Mouse (Mus musculus) kidney, adult 2 months (tissue): ENCODE data around the gene Akip1. TPM values are rescaled to one million over a fixed set of nuclear protein-coding genes. Genes with fewer than 3 reads are reported as not detected.

Source experiments
- DNase-seq: peaks from one replicate; pipeline ENCODE4 v3.0.0; 2021
- H3K27ac ChIP-seq: fragments of 200-500 bp; 2 replicates; pipeline ENCODE4 v1.5.1; 2012; ENCODE audit warnings: low read depth, low read length, control low read depth, inconsistent platforms; ENCODE audit not compliant: insufficient read depth
- H3K27me3 ChIP-seq: fragments of 200-500 bp; replicated peaks from 2 replicates; pipeline ENCODE4 v1.6.1; 2012; ENCODE audit warnings: mild to moderate bottlenecking, moderate library complexity, low read length, inconsistent platforms; ENCODE audit not compliant: control insufficient read depth, insufficient read depth
- H3K36me3 ChIP-seq: fragments of 200-500 bp; 2 replicates; pipeline ENCODE4 v1.6.1; 2012; ENCODE audit warnings: mild to moderate bottlenecking, moderate library complexity, low read length, inconsistent platforms; ENCODE audit not compliant: control insufficient read depth, insufficient read depth
- H3K4me1 ChIP-seq: fragments of 200-500 bp; 2 replicates; pipeline ENCODE4 v1.6.1; 2011; ENCODE audit warnings: low read length; ENCODE audit not compliant: control insufficient read depth, insufficient read depth
- H3K4me3 ChIP-seq: fragments of 200-500 bp; 2 replicates; pipeline ENCODE4 v1.5.1; 2011; ENCODE audit warnings: mild to moderate bottlenecking, low read depth, low read length, control low read depth; ENCODE audit not compliant: insufficient read depth
- CTCF ChIP-seq: fragments of 200-500 bp; conservative IDR thresholded peaks from 2 replicates; pipeline ENCODE4 v1.5.1; 2011; ENCODE audit warnings: low read depth, mild to moderate bottlenecking, control low read depth, low read length, moderate library complexity, mixed read lengths; ENCODE audit not compliant: insufficient read depth, insufficient read length
- POLR2A ChIP-seq: fragments of 200-500 bp; IDR thresholded peaks from one replicate; pipeline ENCODE4 v1.6.1; 2011; ENCODE audit warnings: low read depth, low read length, control low read depth
- WGBS: fragments of 180-500 bp; shearing (Covaris S2); methylation state at CpG from one replicate; pipeline ENCODE4 v1.1.7; 2018; 5-methylcytosine and 5-hydroxymethylcytosine counted together
- polyA plus RNA-seq: library from polyadenylated mRNA; depleted of rRNA; stranded (reverse); fragments of >200 nt; gene quantifications from 2 replicates; pipeline ENCODE4 v1.2.3, GENCODE M21; 2012

Akip1 gene
- polyA plus RNA-seq, 1 experiment: 29.8 TPM

DNA sequence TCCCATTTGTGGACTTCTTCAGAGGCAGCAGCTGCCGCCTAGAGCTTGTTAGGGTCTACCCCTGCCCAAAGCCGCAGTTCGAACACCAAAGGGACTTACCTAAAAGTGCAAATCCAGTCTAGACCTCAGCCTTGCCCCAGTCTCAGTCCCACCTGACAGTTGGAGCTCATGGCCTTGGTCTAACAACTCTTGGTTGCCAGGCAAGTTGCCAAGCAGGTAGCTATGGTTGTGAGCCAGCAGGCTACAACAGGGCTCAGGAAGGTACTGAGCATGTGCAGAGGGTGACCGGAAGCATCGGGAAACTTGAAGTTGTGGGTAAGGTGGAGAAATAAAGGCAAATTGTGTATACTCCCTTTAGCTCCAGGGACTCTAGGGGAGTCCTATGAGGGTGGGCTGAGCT, 20.2 kb downstream of the Akip1 start, which contains the start of gene BC051019:
TSS of gene BC051019 (minus strand) at position 154 of the 400 bp plus-strand sequence.
- no peak within 1 kb of the TSS for H3K27ac ChIP-seq
- no peak within 1 kb of the TSS for H3K4me3 ChIP-seq
- H3K4me1 ChIP-seq: no peaks in the 10 kb centered on the region
- no peaks in the 10 kb centered on the region for H3K36me3 ChIP-seq
- WGBS: 85% methylated on average over 5 of the region's 5 CpGs
- DNase-seq: no peak
- no peaks in the 10 kb centered on the region for H3K27me3 ChIP-seq
- no peak for TF ChIP-seq CTCF
- no peak for TF ChIP-seq POLR2A

DNA sequence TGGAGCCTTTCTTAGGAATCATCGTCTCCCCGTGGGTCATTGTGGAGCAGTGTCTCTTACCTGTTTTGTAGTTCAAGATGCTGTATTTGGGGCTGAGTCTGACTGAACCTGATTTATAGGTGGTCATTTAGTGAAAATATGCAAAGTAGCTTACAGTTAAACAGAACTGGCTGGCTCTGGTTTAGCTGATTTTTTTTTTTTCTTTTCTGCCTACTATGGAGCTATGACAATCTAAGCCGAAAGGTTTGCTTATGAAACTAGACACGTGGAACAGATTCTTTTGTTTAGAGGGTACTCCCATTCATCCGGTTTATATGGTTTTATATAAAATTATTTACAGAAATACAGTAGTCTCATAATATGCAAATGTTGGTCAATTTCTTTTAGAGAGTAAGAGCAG, 28.1 kb downstream of the Akip1 start, which contains the start of gene Ascl3:
TSS of gene Ascl3 (minus strand) at position 101 of the 400 bp plus-strand sequence.
- Histone ChIP-seq H3K27ac (peak within 1 kb of the TSS; percentile 21; the same call in 1 of the 2 replicates), H3K4me3 (no peak within 1 kb of the TSS), H3K27me3 (no peaks in the 10 kb centered on the region), H3K4me1 (no peaks in the 10 kb centered on the region), H3K36me3 (peaks cover 3% of the 10 kb centered on the region; the same call in 1 of the 2 replicates)
- TF ChIP-seq POLR2A: no peak
- no peak for TF ChIP-seq CTCF
- DNase-seq: no peak
- 84% methylated on average over 5 of the region's 5 CpGs for WGBS

DNA sequence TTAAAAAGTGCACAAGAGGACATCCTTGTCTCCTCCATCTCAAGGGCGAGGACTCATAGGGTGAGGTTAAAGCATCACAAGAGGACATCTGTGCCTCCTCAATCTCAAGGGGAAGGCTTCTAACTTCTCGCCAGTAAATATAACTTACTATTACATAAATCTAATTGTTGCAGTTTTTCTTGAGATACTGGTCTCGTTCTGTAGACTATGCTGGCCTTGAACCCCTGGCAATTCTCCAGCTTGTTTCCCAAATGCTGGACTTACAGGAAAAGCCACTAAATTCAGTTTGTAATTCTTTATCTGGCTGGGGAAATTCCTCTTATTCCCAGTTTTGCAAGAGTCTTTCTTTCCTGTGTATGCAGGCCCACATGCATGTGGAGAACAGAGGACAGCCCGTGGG, 31.3 kb downstream of the Akip1 start:
- WGBS: 74% methylated on average over 4 of the region's 4 CpGs
- H3K4me3 ChIP-seq: no peak overlapping the region
- peaks cover 9% of the 10 kb centered on the region for H3K36me3 ChIP-seq
- TF ChIP-seq CTCF: no peak
- H3K4me1 ChIP-seq: no peaks in the 10 kb centered on the region
- H3K27me3 ChIP-seq: no peaks in the 10 kb centered on the region
- DNase-seq: peak; percentile 72
- H3K27ac ChIP-seq: peak overlapping the region; percentile 41; the same call in 1 of the 2 replicates

DNA sequence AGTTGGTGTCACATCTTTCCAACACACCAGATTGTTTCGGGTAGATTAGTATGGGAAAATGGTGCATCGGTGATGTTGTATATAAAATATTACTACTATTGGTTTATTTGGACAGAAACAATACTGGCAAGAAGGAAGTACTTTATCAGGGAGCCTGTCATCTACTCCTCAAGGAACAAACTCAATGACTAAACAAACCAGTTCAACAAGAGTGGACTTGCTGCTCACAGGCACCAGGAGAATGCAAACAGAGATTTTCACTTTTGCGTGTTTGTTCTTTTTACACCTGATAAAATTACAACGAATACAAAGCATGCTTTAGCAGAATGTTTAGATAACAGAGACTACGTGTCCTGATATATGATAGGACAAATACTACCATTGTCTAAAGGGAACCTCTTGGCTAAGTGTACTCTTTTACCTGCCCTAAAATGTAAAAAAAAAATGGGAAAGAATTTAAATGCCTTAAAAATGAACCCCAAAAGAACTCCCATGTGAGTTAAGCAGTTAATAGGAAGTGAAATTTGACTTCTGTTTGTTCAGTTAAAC, 36.4 kb downstream of the Akip1 start:
- no peak overlapping the region for H3K4me3 ChIP-seq
- no peaks in the 10 kb centered on the region for H3K27me3 ChIP-seq
- TF ChIP-seq POLR2A (no peak), CTCF (no peak)
- DNase-seq: no peak
- H3K4me1 ChIP-seq: no peaks in the 10 kb centered on the region
- WGBS: 61% methylated on average over 5 of the region's 5 CpGs
- peaks cover 12% of the 10 kb centered on the region for H3K36me3 ChIP-seq
- H3K27ac ChIP-seq: no peak overlapping the region

DNA sequence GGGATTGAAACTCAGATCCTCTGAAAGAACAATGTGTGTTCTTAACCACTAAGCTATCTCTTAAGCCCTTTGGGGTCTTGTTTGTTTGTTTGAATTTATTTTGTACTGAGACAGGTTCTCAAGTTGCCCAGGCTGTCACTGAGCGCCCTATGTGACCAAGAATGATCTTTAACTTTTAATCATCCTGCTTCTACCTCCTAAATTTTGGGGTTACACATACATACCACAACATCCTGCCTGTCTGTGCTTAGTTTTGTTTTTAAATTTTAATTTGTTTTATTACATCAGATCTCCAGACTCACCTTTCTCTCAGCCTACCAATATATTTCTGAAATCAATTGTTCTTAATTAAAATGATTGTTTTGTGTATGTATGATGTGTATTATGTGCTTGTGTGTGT, 37.6 kb downstream of the Akip1 start:
- TF ChIP-seq POLR2A (no peak), CTCF (no peak)
- no peaks in the 10 kb centered on the region for H3K4me1 ChIP-seq
- no peaks in the 10 kb centered on the region for H3K27me3 ChIP-seq
- H3K27ac ChIP-seq: no peak overlapping the region
- H3K4me3 ChIP-seq: no peak overlapping the region
- no peak for DNase-seq
- 97% methylated on average over 1 of the region's 1 CpGs for WGBS
- H3K36me3 ChIP-seq: peaks cover 12% of the 10 kb centered on the region

DNA sequence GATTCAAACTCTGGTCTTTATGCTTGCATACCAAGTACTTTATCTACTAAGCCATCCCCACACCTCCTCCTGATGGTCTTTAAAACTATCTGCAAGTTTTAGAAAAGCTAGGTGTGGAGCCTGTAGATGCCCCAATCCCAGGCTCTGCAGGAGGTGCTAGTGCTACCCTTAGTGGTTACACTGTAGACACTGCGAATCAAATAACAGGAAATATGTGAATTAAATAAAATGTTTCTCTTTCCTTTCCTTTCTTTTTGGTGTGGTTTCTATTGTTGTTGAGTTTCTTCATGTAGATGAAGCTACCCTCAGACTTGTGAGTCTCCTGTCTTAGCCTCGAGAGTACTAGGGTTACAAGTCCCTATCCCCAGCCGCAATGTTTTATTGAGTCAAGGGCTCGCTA, 38.2 kb downstream of the Akip1 start:
- 79% methylated on average over 4 of the region's 4 CpGs for WGBS
- H3K27ac ChIP-seq: no peak overlapping the region
- peaks cover 9% of the 10 kb centered on the region for H3K36me3 ChIP-seq

DNA sequence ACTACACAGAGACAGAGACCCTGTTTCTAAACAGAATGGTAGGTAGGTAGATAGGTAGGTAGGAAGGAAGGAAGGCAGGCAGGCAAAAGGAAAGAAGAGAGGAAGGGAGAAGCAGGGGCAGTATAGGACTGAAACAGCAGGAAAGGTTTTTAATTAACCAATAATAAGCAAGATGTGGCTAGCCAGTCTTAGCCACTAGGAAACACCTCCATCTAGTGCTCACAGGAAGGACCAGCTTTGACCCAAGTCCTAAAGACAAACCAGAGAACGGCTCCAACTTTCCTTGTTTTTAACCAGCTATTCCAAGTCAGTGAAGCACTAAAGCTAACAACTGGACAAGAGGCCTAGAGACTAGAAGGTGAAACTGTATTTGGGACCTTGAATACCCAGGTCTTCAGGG, 44.3 kb downstream of the Akip1 start:
- peaks cover 5% of the 10 kb centered on the region for H3K4me1 ChIP-seq
- peak; percentile 46 for DNase-seq
- WGBS: 18% methylated on average over 1 of the region's 1 CpGs
- no peak overlapping the region for H3K27ac ChIP-seq
- no peaks in the 10 kb centered on the region for H3K27me3 ChIP-seq
- no peak overlapping the region for H3K4me3 ChIP-seq
- TF ChIP-seq CTCF (peak; percentile 35; the same call in 1 of the 2 replicates), POLR2A (no peak)
- H3K36me3 ChIP-seq: peaks cover 4% of the 10 kb centered on the region

More for the DNA sequence above, 38.2 kb downstream of the Akip1 start:
- TF ChIP-seq CTCF (no peak), POLR2A (no peak)
- DNase-seq: no peak
- Histone ChIP-seq H3K4me1 (no peaks in the 10 kb centered on the region), H3K27me3 (no peaks in the 10 kb centered on the region), H3K4me3 (no peak overlapping the region)

DNA sequence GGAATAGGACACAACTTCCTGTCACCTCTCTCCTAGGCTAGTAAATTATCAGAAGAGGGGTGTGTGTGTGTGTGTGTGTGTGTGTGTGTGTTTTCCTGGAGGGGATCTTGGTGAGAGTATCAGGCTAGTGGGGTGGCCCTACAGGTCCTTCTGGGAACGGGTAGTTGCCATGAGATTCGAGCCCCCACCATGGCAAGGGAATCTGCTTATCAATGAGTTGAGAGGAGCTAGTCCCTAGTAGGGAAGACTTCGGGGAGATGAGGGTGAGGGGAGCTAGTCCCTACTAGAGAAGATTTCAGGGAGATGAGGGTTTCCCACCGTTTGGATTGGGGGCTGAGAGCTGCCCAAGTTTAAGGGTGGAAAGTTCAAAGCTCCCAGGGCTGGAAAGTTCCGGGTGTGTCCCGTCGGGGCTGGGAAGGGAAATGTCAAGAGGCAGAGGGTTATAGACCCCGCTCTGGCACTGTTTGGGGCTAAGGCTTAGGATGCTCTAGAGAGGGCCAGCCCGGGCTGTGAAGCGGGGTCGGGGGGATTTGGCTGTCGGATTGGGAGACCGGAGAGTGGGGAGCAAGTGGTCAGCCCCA, 48.0 kb downstream of the Akip1 start:
- TF ChIP-seq CTCF (no peak), POLR2A (no peak)
- peak; percentile 43 for DNase-seq
- peaks cover 12% of the 10 kb centered on the region for H3K4me1 ChIP-seq
- 3% methylated on average over 13 of the region's 13 CpGs for WGBS
- H3K27me3 ChIP-seq: no peaks in the 10 kb centered on the region
- H3K27ac ChIP-seq: peak overlapping the region; percentile 83
- peak overlapping the region; percentile 72 for H3K4me3 ChIP-seq
- H3K36me3 ChIP-seq: no peaks in the 10 kb centered on the region
